ENCODE assay signal across 17 mouse cellular contexts in genomic region chr11:98333263-98333696, GRCm38 (mm10). TPM values are rescaled to one million over a fixed set of nuclear protein-coding genes. Genes with fewer than 3 reads are reported as not detected.
DNase-seq lines count a peak whose midpoint lies in the region; ATAC-seq lines count a peak whose summit lies in the region.
"Had no signal": no experiment of that assay in that cellular context is flagged by ENCODE, and none has a peak within 500 bp of the region (broad histone marks: within the 10 kb centered on the region; RNA-seq: fewer than 3 reads in every experiment).

No protein-coding gene starts in this region.

- ATAC-seq in frontal cortex, adult (ENCODE audit: low TSS enrichment), result peak; percentile 22; the same call in 1 of the 2 replicates
- ATAC-seq in forebrain, embryonic 15.5 days (replicated peaks), result no peak
- ATAC-seq: inflammation-experienced regulatory T-cells, adult 6 months had no signal

- WGBS in forebrain, embryonic 15.5 days, result 50% methylated on average over 10 of the region's 10 CpGs

- no peak for DNase-seq in frontal cortex, adult 2 months (ENCODE audit: extremely low spot score in 1 of 2, low spot score in 1 of 2)
- peak; percentile 26 for DNase-seq in right cerebral cortex, postnatal 4 days
- DNase-seq in right cerebral cortex, adult 18-20 months, result no peak
- no peak for DNase-seq in lung, postnatal 25 days (ENCODE audit: low spot score)
- DNase-seq in ovary, postnatal 14 days (ENCODE audit: low spot score), result no peak
- no peak for DNase-seq in adrenal gland, adult 18-20 months (ENCODE audit: low spot score in 2 of 2)
- DNase-seq: gastrocnemius, postnatal 25 days; lung, embryonic 14.5 days; thymus, adult 2 months had no signal

- peaks cover 60% of the 10 kb centered on the region for H3K4me1 ChIP-seq in forebrain, embryonic 15.5 days

- peak overlapping the region; percentile 95 for H3K27ac ChIP-seq in forebrain, embryonic 15.5 days (replicated peaks)
- H3K27ac ChIP-seq: limb, embryonic 15.5 days had no signal

- H3K27me3 ChIP-seq in forebrain, embryonic 15.5 days, result peaks cover 61% of the 10 kb centered on the region

- no peak overlapping the region for H3K9ac ChIP-seq in forebrain, embryonic 15.5 days (replicated peaks)
- H3K9ac ChIP-seq: limb, embryonic 15.5 days; lung, embryonic 14.5 days had no signal

- no peaks in the 10 kb centered on the region for H3K36me3 ChIP-seq in forebrain, embryonic 15.5 days
- H3K36me3 ChIP-seq: limb, embryonic 15.5 days had no signal

- H3K4me3 ChIP-seq in forebrain, embryonic 15.5 days, result no peak overlapping the region
- H3K4me3 ChIP-seq: limb, embryonic 15.5 days had no signal

- no peaks in the 10 kb centered on the region for H3K9me3 ChIP-seq in forebrain, embryonic 15.5 days
- H3K9me3 ChIP-seq: limb, embryonic 15.5 days had no signal

- peak overlapping the region; percentile 57; the same call in 1 of the 2 replicates for H3K4me2 ChIP-seq in forebrain, embryonic 15.5 days (replicated peaks)
- H3K4me2 ChIP-seq: limb, embryonic 15.5 days; lung, embryonic 14.5 days had no signal

RNA-seq across cellular contexts. Expression of gene Neurod2, which starts 3.8 kb away (rescaled TPM):
- 33.9 and 34.2 TPM in 2 replicates for polyA plus RNA-seq in frontal cortex, adult 2 months (2012; rRNA removed)
- 142 and 148 TPM in 2 replicates for polyA plus RNA-seq in forebrain, embryonic 15.5 days (2015; fragmentation: Nextera tagmentation; extraction: Ambion mirVana)
- total RNA-seq in adrenal gland, adult 18-20 months (2021), result not detected
- total RNA-seq: gastrocnemius, postnatal 25 days; megakaryocyte, adult 5-6 weeks had no signal
- polyA plus RNA-seq: C2C12; heart, embryonic 14.5 days; inflammation-experienced regulatory T-cells, adult 6 months; kidney, embryonic 16.5 days; limb, embryonic 15.5 days; lung, embryonic 14.5 days had no signal

RNA-seq across cellular contexts. Expression of gene Ppp1r1b, which starts 14.9 kb away (rescaled TPM):
- 104 and 156 TPM in 2 replicates for polyA plus RNA-seq in frontal cortex, adult 2 months (2012; rRNA removed)
- 49.6 and 60.4 TPM in 2 replicates for polyA plus RNA-seq in forebrain, embryonic 15.5 days (2015; fragmentation: Nextera tagmentation; extraction: Ambion mirVana)
- total RNA-seq in adrenal gland, adult 18-20 months (2021), result under 1 TPM; 0.27 to 0.32 TPM
- total RNA-seq: megakaryocyte, adult 5-6 weeks had no signal
- polyA plus RNA-seq: inflammation-experienced regulatory T-cells, adult 6 months had no signal

RNA-seq across cellular contexts. Expression of gene Stard3, which starts 24.9 kb away (rescaled TPM):
- 52.3 and 59.1 TPM in 2 replicates for polyA plus RNA-seq in frontal cortex, adult 2 months (2012; rRNA removed)
- polyA plus RNA-seq in forebrain, embryonic 15.5 days (2015; fragmentation: Nextera tagmentation; extraction: Ambion mirVana), result 53.2 and 56.5 TPM in 2 replicates
- 10 to 100 TPM; 23.4 to 24.4 TPM for total RNA-seq in adrenal gland, adult 18-20 months (2021)

RNA-seq across cellular contexts. Expression of gene Tcap, which starts 50.3 kb away (rescaled TPM):
- polyA plus RNA-seq in frontal cortex, adult 2 months (2012; rRNA removed), result 9.7 and 14.2 TPM in 2 replicates
- 0.18 and 0.20 TPM in 2 replicates for polyA plus RNA-seq in forebrain, embryonic 15.5 days (2015; fragmentation: Nextera tagmentation; extraction: Ambion mirVana)
- total RNA-seq in adrenal gland, adult 18-20 months (2021), result 1 to 10 TPM in 1 of 2 experiments, not detected in 1; 3.5 TPM
- total RNA-seq: megakaryocyte, adult 5-6 weeks had no signal
- polyA plus RNA-seq: inflammation-experienced regulatory T-cells, adult 6 months; lung, embryonic 14.5 days had no signal

RNA-seq across cellular contexts. Expression of gene Pnmt, which starts 53.0 kb away (rescaled TPM):
- polyA plus RNA-seq in frontal cortex, adult 2 months (2012; rRNA removed), result 0.84 and 1.1 TPM in 2 replicates
- 0.42 and 0.70 TPM in 2 replicates for polyA plus RNA-seq in forebrain, embryonic 15.5 days (2015; fragmentation: Nextera tagmentation; extraction: Ambion mirVana)
- 100 to 1,000 TPM; 313 to 497 TPM for total RNA-seq in adrenal gland, adult 18-20 months (2021)
- total RNA-seq: megakaryocyte, adult 5-6 weeks had no signal
- polyA plus RNA-seq: inflammation-experienced regulatory T-cells, adult 6 months; lung, embryonic 14.5 days had no signal
